Mouse (Mus musculus) adipocyte (in vitro differentiated cells): Measurements from ENCODE around the gene Uxt.
A peak's percentile ranks its signal among the peaks of the same experiment; 100 is the strongest.

Experiments
- DNase-seq: peaks from one replicate; pipeline ENCODE4 v3.0.0-alpha.2; 2016; ENCODE audit warnings: low spot score

The Uxt gene

DNA sequence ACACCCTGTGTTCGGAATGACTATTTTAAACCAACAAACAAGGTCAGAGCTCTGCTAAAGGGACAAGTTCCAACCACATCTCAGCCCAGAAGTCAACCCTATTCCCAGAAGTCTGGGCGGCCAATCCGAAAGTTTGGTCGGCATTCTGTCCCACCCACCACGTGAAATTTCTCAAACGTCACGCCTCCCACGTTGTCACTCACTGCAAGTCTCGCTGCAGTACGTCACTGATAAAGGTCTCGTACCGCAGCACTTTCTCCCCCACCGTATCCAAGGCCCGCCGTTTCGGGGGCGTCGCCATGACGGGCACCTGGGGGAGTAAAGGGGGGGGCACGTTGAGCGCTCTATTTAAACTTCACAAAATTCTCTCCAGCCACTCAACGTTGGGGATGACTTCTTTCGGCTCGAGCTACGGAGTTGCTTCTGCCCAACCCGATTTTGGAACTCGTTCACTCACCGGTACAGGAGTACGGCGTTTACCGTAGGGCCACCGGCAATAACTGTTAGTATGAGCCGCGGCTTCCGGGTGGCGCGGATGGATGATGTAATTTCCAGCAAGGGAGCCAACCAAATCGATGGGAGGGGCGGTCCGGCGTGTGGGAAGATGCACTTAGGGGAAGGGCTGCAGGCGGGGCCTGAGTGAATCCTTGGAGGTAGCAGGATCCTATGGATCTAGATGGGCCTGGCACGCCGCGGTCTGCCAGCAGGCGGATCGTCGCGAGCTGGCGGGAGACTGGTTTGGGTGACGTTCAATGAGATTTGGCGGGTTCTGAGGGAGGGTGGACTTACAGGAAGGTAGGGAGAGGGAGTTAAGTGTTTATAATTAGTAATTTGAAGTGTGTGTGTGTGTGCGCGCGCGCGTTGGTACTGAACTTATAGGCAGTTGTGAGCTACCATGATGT lies at the start of gene Uxt:
TSS of gene Uxt (minus strand) at position 541 of the 902 bp plus-strand sequence.
- peak; percentile 95 for DNase-seq

DNA sequence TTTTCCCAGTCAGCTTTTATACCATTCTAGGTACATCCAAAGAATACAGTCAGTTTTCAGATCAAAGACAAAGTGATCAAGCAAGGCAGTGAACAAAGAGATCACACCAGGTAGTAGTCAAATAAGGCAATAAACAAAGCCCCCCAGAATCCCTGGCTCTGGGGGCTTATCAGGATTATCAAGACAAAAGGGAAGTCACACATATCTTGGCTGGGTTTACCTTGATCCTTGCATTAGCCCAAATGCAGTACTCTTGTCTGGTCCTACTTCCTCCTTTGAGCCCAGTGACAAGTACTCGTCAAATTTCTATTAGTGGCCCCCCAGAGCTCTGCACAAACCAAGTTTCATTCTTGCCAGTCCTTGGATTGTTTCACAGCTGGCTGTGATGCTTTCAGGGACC lies 19.1 kb upstream of the Uxt start:
- no peak for DNase-seq

DNA sequence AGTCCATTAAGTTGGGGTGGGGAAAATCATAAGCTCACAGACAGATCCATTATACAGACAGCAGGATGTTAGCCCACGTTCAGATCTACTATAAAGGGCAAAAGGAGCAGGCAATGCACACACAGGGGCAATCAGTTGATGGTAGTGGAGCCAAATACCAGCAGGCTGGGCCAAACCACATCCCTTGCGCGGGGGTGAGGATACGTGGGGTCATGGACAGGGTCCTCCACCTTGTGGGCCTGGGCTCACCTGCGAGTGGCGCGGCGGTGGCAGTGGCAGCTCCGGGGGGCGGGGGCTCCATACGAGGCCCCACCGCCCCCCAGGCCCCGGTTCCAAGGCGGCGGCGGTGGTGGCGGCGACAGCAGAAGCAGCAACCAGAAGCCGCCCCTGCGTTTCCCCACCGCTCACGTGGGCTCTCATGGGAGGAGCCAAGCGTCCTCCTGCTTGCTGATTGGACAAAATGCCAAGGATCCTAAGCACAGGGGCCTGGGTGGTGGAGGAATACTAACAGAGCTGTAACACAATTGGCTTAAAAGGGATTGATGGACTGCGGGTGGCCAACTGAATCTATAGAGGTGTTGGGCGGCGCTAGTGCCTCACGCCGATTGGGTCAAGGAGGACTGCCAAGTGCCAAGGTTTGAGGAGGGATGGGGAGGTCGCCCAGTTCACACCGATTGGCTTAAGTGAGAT lies 11.5 kb downstream of the Uxt start, which contains the start of gene Elk1:
TSS of gene Elk1 (minus strand) at position 418 of the 690 bp plus-strand sequence.
- peak; percentile 94 for DNase-seq

DNA sequence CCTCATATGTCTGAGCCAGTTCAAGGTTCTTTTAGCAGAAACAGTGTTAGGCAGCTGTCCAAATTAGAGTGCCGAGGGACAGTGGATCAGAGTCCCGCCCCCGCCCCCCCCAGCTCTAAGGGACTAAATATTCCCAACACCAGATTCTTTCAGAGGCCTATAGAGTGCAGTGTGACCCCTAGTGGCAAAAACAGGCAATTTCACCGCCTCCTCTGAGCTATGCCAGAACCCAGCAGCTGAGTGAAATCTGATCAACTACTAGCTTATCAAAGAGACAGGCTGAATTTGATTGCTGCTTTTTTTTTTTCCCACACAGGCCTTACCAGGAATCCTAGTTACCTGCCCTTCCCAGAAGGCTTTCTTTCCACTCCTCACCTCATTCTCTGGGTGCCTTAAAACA lies 15.8 kb downstream of the Uxt start:
- DNase-seq, result peak; percentile 75

DNA sequence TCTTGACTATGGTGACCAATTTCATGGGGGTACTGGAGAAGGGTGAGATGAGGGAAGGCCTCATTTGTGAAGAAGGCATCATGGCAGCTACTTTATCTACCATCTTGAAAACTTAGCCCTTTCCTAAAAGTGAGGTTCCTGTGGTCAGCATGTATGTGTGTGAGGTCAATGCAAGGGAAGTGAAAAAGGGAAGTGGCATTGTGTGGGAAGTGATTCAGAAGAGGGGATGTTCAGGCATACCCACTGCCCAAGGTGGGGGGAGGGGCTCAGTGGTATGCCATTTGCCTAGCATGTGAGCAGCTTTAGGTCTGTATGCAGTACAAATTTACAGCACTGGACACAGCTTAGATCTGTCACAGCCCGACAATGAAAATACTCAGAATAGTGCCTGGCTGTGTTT lies 29.9 kb downstream of the Uxt start:
- no peak for DNase-seq

DNA sequence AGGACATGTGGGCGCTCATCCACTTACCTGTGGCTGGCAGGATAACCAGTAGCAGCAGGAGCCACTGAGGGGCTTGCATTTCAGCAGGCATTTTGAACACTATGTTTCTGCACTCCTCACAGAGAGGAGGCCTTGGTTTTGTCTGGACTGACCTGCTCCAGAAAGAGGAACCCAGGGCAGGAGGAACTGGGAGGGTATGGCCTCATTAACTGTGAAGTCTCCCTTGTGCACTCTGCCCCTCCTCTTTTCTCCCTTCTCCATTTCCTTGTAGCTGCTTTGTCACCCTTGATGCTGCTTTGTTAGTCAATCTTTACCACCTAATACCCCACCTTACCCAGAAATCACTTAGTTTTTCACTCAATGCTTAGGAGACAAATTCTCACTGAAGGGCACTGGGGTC lies 30.5 kb downstream of the Uxt start, which contains the start of gene Cfp:
TSS of gene Cfp (minus strand) at position 192 of the 400 bp plus-strand sequence.
- DNase-seq, result no peak

DNA sequence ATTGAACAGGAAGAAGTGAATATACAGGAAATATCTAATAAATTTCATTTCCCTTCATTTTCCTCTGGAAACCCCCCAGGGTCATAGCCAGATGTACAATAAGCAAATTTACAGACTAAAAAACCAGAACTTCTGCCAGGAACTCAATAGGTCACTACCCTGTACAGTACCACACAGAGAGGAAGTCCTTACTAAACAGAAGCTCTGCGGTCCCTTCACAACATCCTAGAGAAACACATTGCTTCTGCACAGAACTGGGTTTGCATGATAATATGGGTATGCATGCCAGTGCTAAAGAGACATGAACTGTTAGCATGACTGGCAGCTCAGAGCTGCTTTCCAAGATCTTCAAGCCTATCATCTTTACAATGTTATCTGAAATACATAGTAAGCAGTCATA lies 32.0 kb downstream of the Uxt start:
- no peak for DNase-seq

DNA sequence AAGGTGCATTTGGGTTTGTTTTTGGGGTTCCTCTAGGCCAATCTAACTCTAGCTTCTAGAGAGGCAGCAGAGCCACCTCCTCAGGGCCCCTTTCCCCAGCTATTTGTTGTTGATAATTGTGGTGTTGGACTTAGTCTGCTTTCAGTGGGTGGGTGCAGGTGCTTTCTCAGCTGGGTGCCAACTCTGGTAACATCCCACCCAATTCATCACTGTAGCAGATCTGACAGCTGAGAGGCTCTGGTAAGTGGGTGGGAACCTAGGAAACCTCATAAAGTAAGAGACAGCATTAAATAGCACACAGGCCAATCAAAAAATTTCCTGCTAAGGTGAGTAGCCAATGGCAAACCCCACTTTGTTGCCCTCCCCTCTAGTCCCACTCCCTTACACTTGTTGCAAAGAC lies 36.8 kb downstream of the Uxt start:
- DNase-seq, result no peak

DNA sequence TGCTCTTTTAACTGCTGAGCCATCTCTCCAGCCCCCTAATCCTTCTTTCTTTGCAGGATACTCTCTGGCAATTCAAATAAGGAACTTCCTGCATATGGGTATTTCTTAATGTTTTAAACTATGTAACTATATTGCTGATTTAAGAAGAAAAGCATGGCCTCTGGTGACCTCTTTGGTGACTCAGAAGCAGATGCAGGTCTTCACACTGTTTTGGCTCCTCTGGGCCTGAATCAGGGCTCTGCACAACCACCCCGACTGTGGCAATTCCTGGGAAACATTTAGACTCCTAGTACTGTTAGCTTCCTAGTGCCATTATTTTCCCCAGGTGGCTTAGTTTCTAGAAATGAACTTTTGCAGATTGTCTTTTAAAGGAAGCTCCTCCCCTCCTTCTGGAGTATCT lies 38.3 kb downstream of the Uxt start:
- peak; percentile 9 for DNase-seq

DNA sequence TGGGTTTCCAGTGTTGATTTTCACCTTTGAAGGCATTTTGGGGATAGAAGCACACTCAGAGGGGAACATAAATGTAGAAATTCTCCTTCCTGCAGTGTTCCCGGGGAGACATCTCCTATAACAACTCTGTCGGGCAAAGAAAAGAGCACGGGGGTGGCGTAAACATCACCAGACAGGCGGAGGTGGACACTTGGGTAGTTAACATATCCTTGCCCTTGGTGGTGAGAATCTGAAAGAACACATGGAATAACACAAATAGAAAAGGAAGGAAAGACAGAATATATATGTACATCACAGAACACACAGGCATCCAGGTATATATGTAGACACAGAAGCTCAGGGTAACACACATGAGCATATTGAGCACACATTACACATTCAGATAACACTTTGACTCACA lies 40.5 kb downstream of the Uxt start:
- no peak for DNase-seq

DNA sequence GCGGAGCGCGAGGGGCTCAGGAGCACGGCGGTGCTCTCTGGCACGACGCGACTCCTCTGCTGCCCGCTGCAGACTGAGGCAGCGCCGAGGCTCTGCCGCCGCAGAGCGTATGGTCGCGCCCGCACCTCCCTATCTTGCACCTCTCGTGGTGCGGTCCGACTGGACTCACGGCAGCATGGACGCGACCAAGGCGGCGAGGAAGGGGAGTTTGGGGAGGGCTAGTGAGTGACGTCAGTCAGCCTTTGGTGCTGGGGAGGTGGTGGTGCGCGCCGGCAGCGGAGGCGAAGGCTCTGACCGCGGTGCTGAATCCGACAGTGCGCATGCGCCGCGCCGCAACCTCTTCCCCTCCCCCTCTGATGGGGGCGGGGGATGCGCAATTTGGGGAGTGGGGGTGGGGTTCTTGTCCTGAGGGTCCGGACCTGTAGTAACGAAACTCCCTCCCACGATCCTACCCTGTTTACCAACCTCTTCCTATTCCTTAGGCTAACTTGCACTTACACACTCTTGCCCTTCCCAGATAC lies 40.9 kb downstream of the Uxt start, which contains the start of gene Syn1:
TSS of gene Syn1 (minus strand) at position 161 of the 521 bp plus-strand sequence.
- no peak for DNase-seq

DNA sequence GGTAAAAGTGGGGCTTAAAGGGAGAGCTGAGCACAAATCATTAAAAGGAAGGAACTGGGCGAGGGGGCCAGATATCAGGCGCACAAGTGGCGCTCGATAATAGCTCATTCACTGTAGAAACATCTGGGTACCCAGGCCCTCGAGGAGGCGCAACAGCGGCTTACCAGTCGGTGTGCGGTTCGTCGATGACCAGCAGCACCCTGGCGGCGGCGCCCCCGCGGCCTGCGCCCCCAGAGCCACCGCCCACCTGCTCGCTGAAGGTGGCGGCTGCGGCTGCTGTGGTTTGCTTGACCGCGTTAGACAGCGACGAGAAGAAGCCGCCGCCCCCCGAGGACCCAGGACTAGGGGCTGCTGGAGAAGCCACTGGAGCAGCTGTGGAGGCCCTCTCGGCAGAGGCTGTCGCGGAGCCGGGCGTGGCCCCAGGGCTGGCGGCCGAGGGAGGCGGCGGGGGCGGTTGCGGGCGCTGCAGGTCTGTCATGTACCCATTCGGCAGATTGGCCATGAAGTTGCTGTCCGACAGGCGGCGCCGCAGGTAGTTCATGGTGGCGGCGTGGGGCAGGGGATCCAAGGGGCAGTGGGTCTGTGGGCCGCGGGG lies 41.5 kb downstream of the Uxt start:
- DNase-seq, result no peak

DNA sequence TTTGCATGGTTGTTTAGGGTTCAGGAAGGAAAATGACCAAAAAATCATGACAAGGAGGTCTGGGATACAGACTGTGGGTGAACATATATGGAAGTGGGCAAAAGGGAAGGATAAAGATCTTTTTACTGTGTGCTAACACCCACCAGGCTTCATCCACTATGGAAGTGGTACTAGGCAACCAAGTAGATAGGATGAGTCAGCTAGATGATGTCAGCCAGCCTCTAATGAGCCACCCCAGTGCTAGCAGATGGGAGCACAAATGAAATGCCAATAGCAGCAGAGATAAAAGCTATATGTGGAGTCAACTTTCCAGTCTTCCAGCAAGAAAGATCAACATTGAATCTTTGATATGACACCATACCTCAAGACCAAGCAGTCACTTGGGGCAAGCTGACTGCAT lies 46.7 kb downstream of the Uxt start:
- no peak for DNase-seq

DNA sequence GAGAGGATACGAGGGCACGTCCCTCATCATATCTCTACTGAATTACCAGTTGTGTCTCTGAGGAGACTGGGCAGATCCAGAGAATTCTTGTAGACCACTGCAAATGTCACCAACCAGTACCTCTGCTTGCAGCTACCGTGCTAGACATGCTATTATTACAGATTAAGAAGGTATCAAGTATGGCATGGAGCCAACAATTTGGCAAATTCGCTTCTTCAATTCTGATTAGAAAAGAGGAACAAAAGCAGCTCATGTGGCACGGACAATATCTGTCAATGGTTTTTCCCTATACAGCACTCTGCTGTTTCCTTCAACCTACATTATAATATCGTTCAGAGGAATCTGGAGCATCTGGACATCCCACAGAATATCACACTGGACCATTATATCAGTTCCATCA lies 48.1 kb downstream of the Uxt start:
- DNase-seq, result no peak

DNA sequence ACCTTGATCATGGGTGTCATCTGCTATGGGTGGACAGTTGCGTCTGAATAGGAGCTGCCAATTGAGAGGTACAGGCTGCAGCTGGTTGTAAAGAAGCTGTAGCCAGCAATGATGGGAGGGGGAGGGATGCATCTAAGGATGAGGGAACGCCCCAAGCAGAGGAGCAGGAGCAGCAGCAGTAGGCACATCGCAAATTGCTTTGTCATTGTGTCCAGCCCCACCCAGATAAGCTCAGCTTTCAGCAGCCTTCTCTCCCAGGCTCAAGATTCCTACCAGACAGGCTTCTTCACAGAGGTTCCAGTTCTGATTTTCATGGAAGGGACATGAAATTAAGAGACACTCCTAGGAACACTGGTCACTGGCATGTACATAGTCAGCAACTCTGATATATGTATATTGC lies 51.7 kb downstream of the Uxt start:
- no peak for DNase-seq
